Mouse (Mus musculus) forebrain, embryonic 11.5 days (tissue): Measurements from ENCODE around the gene Fdxacb1. TPM values are rescaled to one million over a fixed set of nuclear protein-coding genes. Genes with fewer than 3 reads are reported as not detected.

Experiments used
- ATAC-seq: fragments of 200-750 bp; cut with Nextera tagmentation; replicated peaks from 2 replicates; pipeline ENCODE4 v1.8.0; 2017; ENCODE audit warnings: moderate TSS enrichment; ENCODE audit not compliant: low FRiP score
- DNase-seq: peaks from one replicate; pipeline ENCODE4 v3.0.0-alpha.2; 2017; ENCODE audit warnings: low spot score
- H3K27ac ChIP-seq: fragments of 300-500 bp; sonication (generic); 2 replicates; pipeline ENCODE4 v1.5.1; 2014; ENCODE audit warnings: low read depth, low read length
- H3K27me3 ChIP-seq: fragments of 300-500 bp; sonication (generic); 2 replicates; pipeline ENCODE4 v1.6.1; 2014; ENCODE audit warnings: mild to moderate bottlenecking, low read length, mixed read lengths; ENCODE audit not compliant: control insufficient read depth, insufficient read depth
- H3K36me3 ChIP-seq: fragments of 300-500 bp; sonication (generic); 2 replicates; pipeline ENCODE4 v1.6.1; 2014; ENCODE audit warnings: mild to moderate bottlenecking, low read length, moderate library complexity, mixed read lengths; ENCODE audit not compliant: control insufficient read depth, insufficient read depth
- H3K4me1 ChIP-seq: fragments of 300-500 bp; sonication (generic); replicated peaks from 2 replicates; pipeline ENCODE4 v1.6.1; 2014; ENCODE audit warnings: low read length, mixed read lengths; ENCODE audit not compliant: control insufficient read depth, insufficient read depth
- H3K4me2 ChIP-seq: fragments of 300-500 bp; sonication (generic); 2 replicates; pipeline ENCODE4 v1.6.1; 2014; ENCODE audit warnings: low read depth, mild to moderate bottlenecking, low read length, moderate library complexity, mixed read lengths; ENCODE audit not compliant: severe bottlenecking
- H3K4me3 ChIP-seq: fragments of 300-500 bp; sonication (generic); 2 replicates; pipeline ENCODE4 v1.5.1; 2014; ENCODE audit warnings: low read depth, low read length
- H3K9ac ChIP-seq: fragments of 300-500 bp; sonication (generic); 2 replicates; pipeline ENCODE4 v1.6.1; 2014; ENCODE audit warnings: low read length
- H3K9me3 ChIP-seq: fragments of 300-500 bp; sonication (generic); 2 replicates; pipeline ENCODE4 v1.6.1; 2016; ENCODE audit warnings: low read length, mixed read lengths; ENCODE audit not compliant: control insufficient read depth
- WGBS: fragments of 180-500 bp; shearing (Covaris S2); extraction: QIAGEN DNeasy Blood & Tissue Kit; methylation state at CpG from one replicate; pipeline ENCODE4 v1.1.7; 2014; 5-methylcytosine and 5-hydroxymethylcytosine counted together
- polyA plus RNA-seq: library from polyadenylated mRNA; unstranded; fragments of >200 nt; fragmentation: Nextera tagmentation; extraction: Ambion mirVana; gene quantifications from 2 replicates; pipeline ENCODE4 v1.2.1, GENCODE M21; 2014

Gene Fdxacb1
- polyA plus RNA-seq, 1 experiment from 2014 or later = 12.6 TPM

- Histone ChIP-seq H3K4me3 (no peak overlapping the region), H3K9me3 (no peaks in the 10 kb centered on the region), H3K9ac (no peak overlapping the region), H3K4me2 (no peak overlapping the region), H3K4me1 (no peaks in the 10 kb centered on the region), H3K27me3 (no peaks in the 10 kb centered on the region), H3K27ac (no peak overlapping the region), H3K36me3 (no peaks in the 10 kb centered on the region; the same call in 1 of the 2 replicates)
- WGBS = 88% methylated on average over 7 of the region's 7 CpGs
- DNase-seq (no peak), ATAC-seq (no peak)
Observed at GRCm38 (mm10) chr9:50803055-50803671, 35.1 kb downstream of the Fdxacb1 start.

DNA sequence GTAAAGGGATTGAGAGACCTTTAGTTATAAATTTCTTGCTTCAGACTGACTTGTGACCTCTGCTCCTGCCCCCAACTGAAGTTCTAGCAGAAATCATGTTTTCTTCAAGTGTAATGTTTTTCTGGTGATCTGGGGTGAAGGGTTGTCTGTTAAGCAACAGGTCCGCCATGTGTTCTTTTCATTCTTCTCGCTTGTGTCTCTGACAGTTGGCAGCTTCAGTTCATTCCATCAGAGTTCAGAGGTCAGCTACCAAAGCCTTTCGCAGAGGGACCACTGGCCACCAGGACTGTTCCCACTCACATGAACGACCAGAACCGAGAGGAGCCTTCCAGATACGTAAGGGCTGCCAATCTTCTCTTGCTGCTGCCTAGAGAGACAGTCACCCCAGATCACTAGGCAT lies 40.4 kb downstream of the Fdxacb1 start:
- no peak overlapping the region for H3K27ac ChIP-seq
- ATAC-seq = no peak
- H3K9ac ChIP-seq = no peak overlapping the region
- 92% methylated on average over 6 of the region's 6 CpGs for WGBS
- DNase-seq = no peak
- H3K27me3 ChIP-seq = no peaks in the 10 kb centered on the region
- no peak overlapping the region for H3K4me3 ChIP-seq
- no peak overlapping the region for H3K4me2 ChIP-seq
- no peaks in the 10 kb centered on the region for H3K4me1 ChIP-seq
- no peaks in the 10 kb centered on the region for H3K9me3 ChIP-seq
- no peaks in the 10 kb centered on the region; the same call in 1 of the 2 replicates for H3K36me3 ChIP-seq

DNA sequence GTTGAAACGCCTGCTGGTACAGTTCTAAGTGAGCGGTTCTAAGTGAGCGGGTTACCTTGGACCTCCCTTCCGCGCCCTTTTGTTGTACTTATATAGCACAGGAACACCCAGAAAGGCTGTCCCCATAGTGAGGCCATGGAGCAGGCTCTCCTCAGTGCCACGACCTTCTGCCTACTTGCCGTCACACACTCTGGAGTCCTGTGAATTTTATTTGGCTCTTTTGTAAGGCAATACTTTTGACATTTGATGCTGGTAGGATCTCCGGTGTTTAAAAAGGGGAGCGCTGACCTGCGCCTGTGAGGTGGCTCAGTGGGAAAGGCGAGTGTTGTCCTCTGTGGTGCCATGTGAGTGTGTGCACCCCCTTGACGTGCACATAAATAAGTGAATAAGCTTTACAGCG lies 41.1 kb downstream of the Fdxacb1 start:
- no peak overlapping the region for H3K27ac ChIP-seq
- no peaks in the 10 kb centered on the region for H3K9me3 ChIP-seq
- DNase-seq = no peak
- H3K36me3 ChIP-seq = no peaks in the 10 kb centered on the region; the same call in 1 of the 2 replicates
- no peak for ATAC-seq
- WGBS = 94% methylated on average over 13 of the region's 13 CpGs
- no peaks in the 10 kb centered on the region for H3K27me3 ChIP-seq
- no peak overlapping the region for H3K4me3 ChIP-seq
- no peak overlapping the region for H3K4me2 ChIP-seq
- no peaks in the 10 kb centered on the region for H3K4me1 ChIP-seq
- no peak overlapping the region for H3K9ac ChIP-seq

- no peaks in the 10 kb centered on the region for H3K9me3 ChIP-seq
- H3K36me3 ChIP-seq = no peaks in the 10 kb centered on the region; the same call in 1 of the 2 replicates
- H3K27me3 ChIP-seq = no peaks in the 10 kb centered on the region
- WGBS = 94% methylated on average over 7 of the region's 7 CpGs
- no peak for DNase-seq
- no peak overlapping the region for H3K4me3 ChIP-seq
- H3K9ac ChIP-seq = no peak overlapping the region
- no peak for ATAC-seq
- H3K4me1 ChIP-seq = no peaks in the 10 kb centered on the region
- H3K27ac ChIP-seq = no peak overlapping the region
- H3K4me2 ChIP-seq = no peak overlapping the region
Observed at GRCm38 (mm10) chr9:50811187-50811586, 43.2 kb downstream of the Fdxacb1 start.

- no peak for ATAC-seq
- Histone ChIP-seq H3K9me3 (no peaks in the 10 kb centered on the region), H3K27me3 (no peaks in the 10 kb centered on the region), H3K27ac (no peak overlapping the region), H3K9ac (no peak overlapping the region), H3K4me2 (no peak overlapping the region), H3K4me3 (no peak overlapping the region), H3K4me1 (no peaks in the 10 kb centered on the region), H3K36me3 (no peaks in the 10 kb centered on the region; the same call in 1 of the 2 replicates)
- DNase-seq = no peak
- 87% methylated on average over 2 of the region's 2 CpGs for WGBS
Observed at GRCm38 (mm10) chr9:50811746-50812145, 43.7 kb downstream of the Fdxacb1 start.

GRCm38 (mm10) chr9:50813796-50814195 lies 45.8 kb downstream of the Fdxacb1 start:
- Histone ChIP-seq H3K27me3 (no peaks in the 10 kb centered on the region), H3K4me1 (no peaks in the 10 kb centered on the region), H3K36me3 (no peaks in the 10 kb centered on the region; the same call in 1 of the 2 replicates), H3K9me3 (no peaks in the 10 kb centered on the region), H3K4me3 (no peak overlapping the region), H3K4me2 (no peak overlapping the region), H3K27ac (no peak overlapping the region), H3K9ac (no peak overlapping the region)
- DNase-seq (no peak), ATAC-seq (no peak)
- 93% methylated on average over 5 of the region's 5 CpGs for WGBS

DNA sequence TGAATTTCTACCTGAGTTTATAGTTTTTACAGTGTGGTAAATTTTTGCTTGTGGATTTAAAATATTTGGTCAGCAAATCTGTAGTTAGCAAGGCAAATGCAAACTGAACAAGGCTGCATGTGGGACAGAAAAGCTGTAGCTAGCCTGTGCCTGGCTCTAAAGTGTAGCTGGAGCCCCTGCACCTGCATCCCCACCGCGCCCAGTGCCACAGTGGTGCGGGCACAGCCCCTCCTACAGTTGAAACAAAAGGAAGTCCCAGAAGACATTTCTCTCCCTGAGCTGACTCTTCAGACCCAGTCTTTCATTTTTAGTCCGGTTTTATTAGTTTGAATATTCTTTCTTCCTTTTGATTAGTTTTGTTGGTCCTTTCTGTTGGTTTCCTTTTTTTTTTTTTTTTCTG lies 47.6 kb downstream of the Fdxacb1 start:
- H3K4me1 ChIP-seq = no peaks in the 10 kb centered on the region
- H3K27ac ChIP-seq = no peak overlapping the region
- WGBS = 92% methylated on average over 4 of the region's 4 CpGs
- no peaks in the 10 kb centered on the region for H3K36me3 ChIP-seq
- ATAC-seq (no peak), DNase-seq (no peak)
- H3K4me2 ChIP-seq = no peak overlapping the region
- H3K9ac ChIP-seq = no peak overlapping the region
- H3K27me3 ChIP-seq = no peaks in the 10 kb centered on the region
- no peaks in the 10 kb centered on the region for H3K9me3 ChIP-seq
- no peak overlapping the region for H3K4me3 ChIP-seq

GRCm38 (mm10) chr9:50816512-50816911 lies 48.5 kb downstream of the Fdxacb1 start:
- ATAC-seq (no peak), DNase-seq (no peak)
- Histone ChIP-seq H3K9me3 (no peaks in the 10 kb centered on the region), H3K27me3 (no peaks in the 10 kb centered on the region), H3K4me3 (no peak overlapping the region), H3K27ac (no peak overlapping the region), H3K9ac (no peak overlapping the region), H3K4me2 (no peak overlapping the region), H3K36me3 (no peaks in the 10 kb centered on the region), H3K4me1 (no peaks in the 10 kb centered on the region)
- 88% methylated on average over 1 of the region's 1 CpGs for WGBS

- Histone ChIP-seq H3K27me3 (no peaks in the 10 kb centered on the region), H3K4me2 (no peak overlapping the region), H3K4me3 (no peak overlapping the region), H3K27ac (no peak overlapping the region), H3K36me3 (no peaks in the 10 kb centered on the region), H3K9ac (no peak overlapping the region), H3K4me1 (no peaks in the 10 kb centered on the region), H3K9me3 (no peaks in the 10 kb centered on the region)
- DNase-seq (no peak), ATAC-seq (no peak)
- WGBS = 94% methylated on average over 6 of the region's 6 CpGs
Observed at GRCm38 (mm10) chr9:50818050-50818449, 50.0 kb downstream of the Fdxacb1 start.
